Mouse (Mus musculus) liver, embryonic 11.5 days (tissue): ENCODE data around the gene Dcaf6. TPM values are rescaled to one million over a fixed set of nuclear protein-coding genes. Genes with fewer than 3 reads are reported as not detected.

Source experiments
- ATAC-seq: fragments of 200-750 bp; cut with Nextera tagmentation; replicated peaks from 2 replicates; pipeline ENCODE4 v1.8.0; 2017; ENCODE audit warnings: moderate number of reproducible peaks, mild to moderate bottlenecking, moderate TSS enrichment, moderate library complexity; ENCODE audit not compliant: low FRiP score
- DNase-seq: peaks from one replicate; pipeline ENCODE4 v3.0.0-alpha.2; 2017; ENCODE audit warnings: low spot score
- H3K27ac ChIP-seq: fragments of 300-500 bp; sonication (generic); 2 replicates; pipeline ENCODE4 v1.5.1; 2014; ENCODE audit warnings: mild to moderate bottlenecking, low read depth, low read length, control low read depth
- H3K27me3 ChIP-seq: fragments of 300-500 bp; sonication (generic); replicated peaks from 2 replicates; pipeline ENCODE4 v1.6.1; 2014; ENCODE audit warnings: low read length, mixed read lengths; ENCODE audit not compliant: control insufficient read depth, insufficient read depth
- H3K36me3 ChIP-seq: fragments of 300-500 bp; sonication (generic); 2 replicates; pipeline ENCODE4 v1.6.1; 2014; ENCODE audit warnings: mild to moderate bottlenecking, low read length, moderate library complexity, mixed read lengths; ENCODE audit not compliant: control insufficient read depth, insufficient read depth
- H3K4me1 ChIP-seq: fragments of 300-500 bp; sonication (generic); replicated peaks from 2 replicates; pipeline ENCODE4 v1.6.1; 2014; ENCODE audit warnings: low read length, mixed read lengths; ENCODE audit not compliant: control insufficient read depth, insufficient read depth
- H3K4me2 ChIP-seq: fragments of 300-500 bp; sonication (generic); 2 replicates; pipeline ENCODE4 v1.6.1; 2014; ENCODE audit warnings: mild to moderate bottlenecking, control low read depth, moderate library complexity
- H3K4me3 ChIP-seq: fragments of 300-500 bp; sonication (generic); 2 replicates; pipeline ENCODE4 v1.5.1; 2014; ENCODE audit warnings: low read depth, low read length, control low read depth
- H3K9ac ChIP-seq: fragments of 300-500 bp; sonication (generic); 2 replicates; pipeline ENCODE4 v1.6.1; 2014; ENCODE audit warnings: low read depth, low read length, control low read depth
- H3K9me3 ChIP-seq: fragments of 300-500 bp; sonication (generic); 2 replicates; pipeline ENCODE4 v1.6.1; 2016; ENCODE audit warnings: low read length, inconsistent platforms, mixed read lengths; ENCODE audit not compliant: control insufficient read depth
- WGBS: fragments of 180-500 bp; shearing (Covaris S2); extraction: QIAGEN DNeasy Blood & Tissue Kit; methylation state at CpG from one replicate; pipeline ENCODE4 v1.1.7; 2014; 5-methylcytosine and 5-hydroxymethylcytosine counted together
- polyA plus RNA-seq: library from polyadenylated mRNA; unstranded; fragments of >200 nt; fragmentation: Nextera tagmentation; extraction: Ambion mirVana; gene quantifications from 2 replicates; pipeline ENCODE4 v1.2.1, GENCODE M21; 2014

Gene Dcaf6
- polyA plus RNA-seq, 1 experiment from 2014 or later, result 15.9 TPM

- no peak for ATAC-seq
- no peak overlapping the region for H3K9ac ChIP-seq
- no peak for DNase-seq
- WGBS, result 88% methylated on average over 7 of the region's 7 CpGs
- peaks cover 13% of the 10 kb centered on the region for H3K4me1 ChIP-seq
- H3K36me3 ChIP-seq, result no peaks in the 10 kb centered on the region
- H3K9me3 ChIP-seq, result no peaks in the 10 kb centered on the region
- no peak overlapping the region for H3K27ac ChIP-seq
- no peak overlapping the region for H3K4me3 ChIP-seq
- no peaks in the 10 kb centered on the region for H3K27me3 ChIP-seq
- H3K4me2 ChIP-seq, result no peak overlapping the region
Measured at GRCm38 (mm10) chr1:165321891-165322290, 138.4 kb downstream of the Dcaf6 start.

- peaks cover 13% of the 10 kb centered on the region for H3K4me1 ChIP-seq
- ATAC-seq (no peak), DNase-seq (no peak)
- no peaks in the 10 kb centered on the region for H3K27me3 ChIP-seq
- 87% methylated on average over 13 of the region's 13 CpGs for WGBS
- H3K9me3 ChIP-seq, result no peaks in the 10 kb centered on the region
- H3K9ac ChIP-seq, result no peak overlapping the region
- no peak overlapping the region for H3K4me3 ChIP-seq
- H3K27ac ChIP-seq, result no peak overlapping the region
- no peaks in the 10 kb centered on the region for H3K36me3 ChIP-seq
- H3K4me2 ChIP-seq, result no peak overlapping the region
Measured at GRCm38 (mm10) chr1:165321393-165321861, 138.8 kb downstream of the Dcaf6 start.

DNA sequence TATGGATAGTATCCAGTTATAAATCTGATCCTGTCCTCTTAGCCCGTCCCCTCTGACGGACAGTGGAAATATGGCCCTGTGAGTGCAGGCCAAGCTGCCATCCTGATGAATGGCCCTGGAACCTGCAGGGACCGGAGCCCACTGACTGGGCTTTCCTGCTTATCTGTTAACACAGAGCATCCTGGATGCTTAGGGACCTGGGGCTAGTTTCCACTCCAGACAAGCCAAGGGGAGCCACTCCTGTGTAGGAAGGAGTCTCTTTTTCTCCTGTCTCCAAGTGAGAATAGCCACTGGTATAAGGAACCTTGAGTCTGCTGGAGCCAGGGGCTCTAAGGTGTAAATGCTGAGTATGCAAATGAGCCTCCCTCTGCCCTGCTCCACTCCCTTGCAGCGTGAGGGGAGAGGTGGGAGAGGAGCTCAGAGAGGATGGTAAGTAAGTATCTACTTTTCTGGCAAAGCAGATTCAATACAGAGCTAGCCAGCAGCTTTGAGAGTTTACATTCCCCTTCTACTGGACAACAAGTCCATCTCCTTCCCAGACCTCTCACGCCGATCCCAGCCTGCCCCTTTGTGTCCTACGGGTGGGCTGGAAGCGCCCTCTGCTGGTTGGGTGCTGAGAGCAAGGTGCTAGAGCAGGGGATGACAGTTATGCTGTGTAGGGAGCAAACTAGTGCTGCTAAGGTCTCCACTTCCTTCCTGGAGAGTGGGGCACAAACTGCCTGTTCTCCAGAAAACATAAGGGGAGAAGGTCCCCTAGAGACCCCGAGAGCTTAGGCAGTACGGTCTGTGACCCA lies 139.9 kb downstream of the Dcaf6 start:
- Histone ChIP-seq H3K27ac (no peak overlapping the region), H3K4me2 (peak overlapping the region; percentile 51), H3K4me1 (peaks cover 13% of the 10 kb centered on the region), H3K27me3 (no peaks in the 10 kb centered on the region), H3K36me3 (no peaks in the 10 kb centered on the region), H3K4me3 (no peak overlapping the region), H3K9me3 (no peaks in the 10 kb centered on the region), H3K9ac (no peak overlapping the region)
- DNase-seq (peak; percentile 70), ATAC-seq (peak; percentile 65; the same call in 1 of the 2 replicates)
- WGBS, result 27% methylated on average over 10 of the region's 10 CpGs

DNA sequence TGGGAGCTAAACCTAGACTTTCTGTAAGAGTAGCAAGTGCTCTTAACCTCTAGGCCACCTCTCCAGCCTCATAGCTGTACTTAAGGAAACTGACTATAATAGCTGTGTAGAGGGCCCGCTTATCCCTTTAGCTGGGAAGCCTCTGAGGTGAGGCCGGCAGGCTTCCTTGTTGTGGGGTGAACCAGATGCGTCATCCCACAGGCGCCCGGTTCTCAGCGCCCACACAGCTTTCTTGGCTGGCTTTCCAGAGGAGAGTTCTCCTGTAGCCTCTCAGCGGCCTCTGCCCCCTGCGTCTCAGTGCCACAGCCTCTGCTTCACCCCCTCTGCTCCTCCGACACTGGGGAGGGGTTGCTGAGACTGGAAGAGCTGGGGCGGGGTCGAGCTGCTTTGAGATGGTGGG lies 143.9 kb downstream of the Dcaf6 start:
- Histone ChIP-seq H3K4me3 (no peak overlapping the region), H3K27me3 (no peaks in the 10 kb centered on the region), H3K9ac (no peak overlapping the region), H3K36me3 (no peaks in the 10 kb centered on the region), H3K4me1 (no peaks in the 10 kb centered on the region), H3K4me2 (no peak overlapping the region), H3K9me3 (no peaks in the 10 kb centered on the region), H3K27ac (no peak overlapping the region)
- DNase-seq (no peak), ATAC-seq (no peak)
- WGBS, result 50% methylated on average over 11 of the region's 11 CpGs

- 83% methylated on average over 11 of the region's 11 CpGs for WGBS
- no peak overlapping the region for H3K9ac ChIP-seq
- H3K4me2 ChIP-seq, result no peak overlapping the region
- peaks cover 2% of the 10 kb centered on the region; the same call in 1 of the 2 replicates for H3K36me3 ChIP-seq
- H3K27me3 ChIP-seq, result no peaks in the 10 kb centered on the region
- ATAC-seq (no peak), DNase-seq (no peak)
- H3K27ac ChIP-seq, result no peak overlapping the region
- H3K4me3 ChIP-seq, result no peak overlapping the region
- H3K9me3 ChIP-seq, result no peaks in the 10 kb centered on the region
- H3K4me1 ChIP-seq, result no peaks in the 10 kb centered on the region
Measured at GRCm38 (mm10) chr1:165308180-165308579, 152.1 kb downstream of the Dcaf6 start.

DNA sequence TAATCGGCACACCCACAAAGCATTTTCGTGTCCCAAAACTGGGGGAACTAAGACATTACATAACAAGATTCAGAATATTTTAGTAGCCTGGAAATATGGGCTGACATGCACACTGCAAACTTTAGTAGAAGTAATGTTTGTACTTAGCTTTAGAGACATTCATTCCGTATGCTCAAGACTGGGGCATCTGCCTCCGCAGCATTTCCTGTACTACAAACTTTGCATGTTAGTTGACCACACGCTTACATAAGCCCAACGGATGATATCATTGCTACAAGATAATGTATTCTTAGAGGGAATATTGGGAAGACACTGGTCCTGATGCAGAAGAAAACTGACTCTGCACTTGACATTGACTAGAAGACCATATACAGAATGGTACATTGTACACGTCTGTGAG lies 155.9 kb downstream of the Dcaf6 start:
- WGBS, result 82% methylated on average over 7 of the region's 7 CpGs

DNA sequence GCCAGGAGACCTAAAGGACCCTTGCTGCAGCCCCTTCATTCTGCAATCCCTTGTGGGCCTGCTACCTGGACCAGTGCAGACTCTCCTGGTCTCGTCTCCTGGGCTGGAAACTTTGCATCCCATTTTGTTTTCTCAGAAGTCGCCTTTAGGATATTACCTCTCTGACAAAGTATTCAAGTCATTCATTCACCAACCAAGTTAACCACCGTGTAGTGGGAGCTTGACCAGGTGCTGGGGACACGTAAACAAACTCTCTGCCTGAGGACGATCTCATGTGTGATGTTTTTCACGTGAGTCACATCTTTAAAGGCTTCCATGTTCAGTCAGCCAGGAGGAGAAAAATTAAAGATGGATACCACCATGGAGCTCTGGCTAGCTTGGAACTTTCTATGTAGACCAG lies 157.1 kb downstream of the Dcaf6 start:
- H3K27me3 ChIP-seq, result no peaks in the 10 kb centered on the region
- H3K4me2 ChIP-seq, result no peak overlapping the region
- H3K36me3 ChIP-seq, result no peaks in the 10 kb centered on the region
- ATAC-seq (no peak), DNase-seq (no peak)
- 80% methylated on average over 6 of the region's 6 CpGs for WGBS
- H3K9ac ChIP-seq, result no peak overlapping the region
- no peak overlapping the region for H3K27ac ChIP-seq
- H3K4me3 ChIP-seq, result no peak overlapping the region
- no peaks in the 10 kb centered on the region for H3K4me1 ChIP-seq
- no peaks in the 10 kb centered on the region for H3K9me3 ChIP-seq

More for the DNA sequence above, 155.9 kb downstream of the Dcaf6 start:
- H3K4me2 ChIP-seq, result no peak overlapping the region
- no peak overlapping the region for H3K27ac ChIP-seq
- no peak overlapping the region for H3K4me3 ChIP-seq
- no peaks in the 10 kb centered on the region for H3K9me3 ChIP-seq
- ATAC-seq (no peak), DNase-seq (no peak)
- H3K4me1 ChIP-seq, result no peaks in the 10 kb centered on the region
- H3K27me3 ChIP-seq, result no peaks in the 10 kb centered on the region
- H3K36me3 ChIP-seq, result no peaks in the 10 kb centered on the region
- H3K9ac ChIP-seq, result no peak overlapping the region

DNA sequence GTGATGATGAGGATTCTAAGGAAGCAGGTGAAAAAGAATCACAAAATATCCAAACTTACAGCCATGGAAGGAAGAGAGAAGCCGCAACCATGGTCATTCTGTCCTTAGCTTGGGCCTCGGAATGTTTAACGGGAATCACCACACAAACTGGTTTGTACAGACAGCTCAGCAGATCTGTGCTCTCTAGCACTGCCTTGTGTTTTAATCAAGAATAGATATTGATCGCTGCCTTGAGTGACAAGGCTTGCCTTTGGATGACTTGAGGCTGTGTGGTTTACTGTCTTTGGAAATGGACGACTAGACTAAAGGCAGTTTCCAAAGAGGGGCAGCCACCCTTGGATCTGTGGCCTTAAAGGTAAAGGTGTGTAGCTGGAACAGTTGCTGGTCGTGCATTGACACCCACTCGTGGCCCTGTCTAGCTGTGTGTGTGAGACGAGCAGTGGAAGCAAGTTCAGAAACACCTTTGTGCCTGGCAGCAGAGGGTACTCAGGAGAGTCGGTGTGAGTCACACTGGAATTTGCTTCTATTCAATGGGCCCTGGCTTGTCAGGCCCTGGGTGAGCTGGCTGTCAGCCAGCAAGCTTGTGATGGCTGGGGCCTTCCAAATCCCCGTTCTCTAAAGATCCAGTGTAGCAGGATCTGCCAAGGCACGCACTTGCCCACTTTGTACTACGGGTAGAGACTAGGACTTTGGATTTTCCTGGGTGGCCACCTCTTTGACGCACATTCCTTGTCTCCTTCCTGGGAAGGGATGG lies 157.6 kb downstream of the Dcaf6 start:
- H3K27me3 ChIP-seq, result no peaks in the 10 kb centered on the region
- ATAC-seq (no peak), DNase-seq (no peak)
- no peak overlapping the region for H3K9ac ChIP-seq
- no peak overlapping the region for H3K4me3 ChIP-seq
- no peak overlapping the region for H3K27ac ChIP-seq
- no peaks in the 10 kb centered on the region for H3K9me3 ChIP-seq
- no peak overlapping the region for H3K4me2 ChIP-seq
- 87% methylated on average over 13 of the region's 13 CpGs for WGBS
- no peaks in the 10 kb centered on the region for H3K4me1 ChIP-seq
- H3K36me3 ChIP-seq, result no peaks in the 10 kb centered on the region
